Mouse (Mus musculus) olfactory bulb, adult 2 months (tissue): ENCODE data around the gene Ubd.

Experiments used
- CTCF ChIP-seq: fragments of 200-500 bp; IDR thresholded peaks from 2 replicates; pipeline ENCODE4 v1.5.1; 2012; ENCODE audit warnings: low read depth, mild to moderate bottlenecking, low read length, moderate library complexity; ENCODE audit not compliant: insufficient read depth
- POLR2A ChIP-seq: fragments of 200-500 bp; IDR thresholded peaks from 2 replicates; pipeline ENCODE4 v1.6.1; 2012; ENCODE audit warnings: mild to moderate bottlenecking, low read depth, low read length, moderate library complexity; ENCODE audit not compliant: insufficient read depth

DNA sequence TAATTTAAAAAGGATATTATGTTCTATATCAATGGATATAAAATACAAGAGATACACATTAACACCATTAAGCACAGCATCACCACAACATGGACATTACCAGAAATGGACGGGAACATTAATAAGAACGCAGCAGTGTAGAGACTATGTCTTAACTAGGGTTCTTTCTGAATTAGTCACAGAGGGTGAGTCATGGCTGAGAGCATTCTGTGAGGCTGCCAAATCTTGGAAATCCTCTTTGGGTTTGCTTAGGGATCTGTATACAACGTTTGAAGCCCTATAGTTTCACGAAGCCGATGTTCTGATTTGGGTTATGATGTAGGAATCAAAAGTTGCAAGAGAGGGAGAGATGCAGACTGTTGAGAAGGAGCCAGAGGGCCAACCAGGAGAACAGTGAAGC lies 1.1 kb downstream of the Ubd start:
- no peak for TF ChIP-seq POLR2A
- TF ChIP-seq CTCF, result no peak
